Mouse (Mus musculus) midbrain, embryonic 13.5 days (tissue): ENCODE results near the gene Inafm2. TPM values are rescaled to one million over a fixed set of nuclear protein-coding genes. Genes with fewer than 3 reads are reported as not detected.

Experiments
- ATAC-seq: fragments of 200-750 bp; cut with Nextera tagmentation; 2 replicates; pipeline ENCODE4 v1.8.0; 2017; ENCODE audit warnings: mild to moderate bottlenecking, moderate TSS enrichment, moderate library complexity
- H3K27ac ChIP-seq: fragments of 300-500 bp; sonication (generic); 2 replicates; pipeline ENCODE4 v1.5.1; 2015; ENCODE audit warnings: inconsistent platforms, mild to moderate bottlenecking, moderate library complexity
- H3K27me3 ChIP-seq: fragments of 300-500 bp; sonication (generic); 2 replicates; pipeline ENCODE4 v1.6.1; 2015; ENCODE audit warnings: mild to moderate bottlenecking, inconsistent platforms
- H3K36me3 ChIP-seq: fragments of 300-500 bp; sonication (generic); 2 replicates; pipeline ENCODE4 v1.6.1; 2015; ENCODE audit warnings: mild to moderate bottlenecking, inconsistent platforms
- H3K4me1 ChIP-seq: fragments of 300-500 bp; sonication (generic); replicated peaks from 2 replicates; pipeline ENCODE4 v1.6.1; 2015; ENCODE audit warnings: inconsistent platforms
- H3K4me2 ChIP-seq: fragments of 300-500 bp; sonication (generic); replicated peaks from 2 replicates; pipeline ENCODE4 v1.6.1; 2015; ENCODE audit warnings: moderate library complexity, mild to moderate bottlenecking, inconsistent platforms
- H3K4me3 ChIP-seq: fragments of 300-500 bp; sonication (generic); replicated peaks from 2 replicates; pipeline ENCODE4 v1.5.1; 2015; ENCODE audit warnings: mild to moderate bottlenecking, inconsistent platforms
- H3K9ac ChIP-seq: fragments of 300-500 bp; sonication (generic); replicated peaks from 2 replicates; pipeline ENCODE4 v1.6.1; 2015; ENCODE audit warnings: mild to moderate bottlenecking, inconsistent platforms
- H3K9me3 ChIP-seq: fragments of 300-500 bp; sonication (generic); 2 replicates; pipeline ENCODE4 v1.6.1; 2016; ENCODE audit warnings: mild to moderate bottlenecking, inconsistent platforms
- WGBS: fragments of 180-500 bp; shearing (Covaris S2); methylation state at CpG from one replicate; pipeline ENCODE4 v1.1.7; 2015; 5-methylcytosine and 5-hydroxymethylcytosine counted together
- polyA plus RNA-seq: library from polyadenylated mRNA; unstranded; fragments of >200 nt; fragmentation: Nextera tagmentation; extraction: Ambion mirVana; gene quantifications from 2 replicates; pipeline ENCODE4 v1.2.1, GENCODE M21; 2015

The Inafm2 gene
- polyA plus RNA-seq, 1 experiment from 2014 or later: 24.6 TPM

DNA sequence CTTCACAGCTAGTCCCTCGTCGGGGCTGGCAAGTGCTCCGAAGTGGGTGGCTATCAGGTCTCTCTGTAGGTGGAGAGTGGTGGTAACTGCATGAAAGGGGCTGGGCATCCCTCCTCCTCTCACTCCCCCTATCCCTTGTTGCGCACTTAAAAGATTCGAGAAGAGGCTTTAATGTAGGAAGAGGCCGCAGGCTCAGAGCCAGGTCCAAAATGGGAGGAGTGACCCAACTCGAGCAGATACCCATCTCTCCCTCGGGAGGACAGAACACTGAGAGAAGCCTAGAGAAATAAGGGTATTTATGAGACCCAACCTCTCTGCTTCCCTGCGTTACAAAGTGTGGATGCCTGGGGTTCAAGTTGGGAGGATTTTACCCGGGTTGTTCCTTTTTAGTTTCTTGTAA, 33.5 kb downstream of the Inafm2 start:
- Histone ChIP-seq H3K4me2 (peak overlapping the region; percentile 61), H3K9me3 (no peaks in the 10 kb centered on the region), H3K9ac (peak overlapping the region; percentile 47), H3K4me1 (peaks cover 26% of the 10 kb centered on the region), H3K27me3 (no peaks in the 10 kb centered on the region), H3K27ac (peak overlapping the region; percentile 89), H3K36me3 (no peaks in the 10 kb centered on the region), H3K4me3 (peak overlapping the region; percentile 57)
- peak; percentile 51 for ATAC-seq
- 6% methylated on average over 10 of the region's 10 CpGs for WGBS

DNA sequence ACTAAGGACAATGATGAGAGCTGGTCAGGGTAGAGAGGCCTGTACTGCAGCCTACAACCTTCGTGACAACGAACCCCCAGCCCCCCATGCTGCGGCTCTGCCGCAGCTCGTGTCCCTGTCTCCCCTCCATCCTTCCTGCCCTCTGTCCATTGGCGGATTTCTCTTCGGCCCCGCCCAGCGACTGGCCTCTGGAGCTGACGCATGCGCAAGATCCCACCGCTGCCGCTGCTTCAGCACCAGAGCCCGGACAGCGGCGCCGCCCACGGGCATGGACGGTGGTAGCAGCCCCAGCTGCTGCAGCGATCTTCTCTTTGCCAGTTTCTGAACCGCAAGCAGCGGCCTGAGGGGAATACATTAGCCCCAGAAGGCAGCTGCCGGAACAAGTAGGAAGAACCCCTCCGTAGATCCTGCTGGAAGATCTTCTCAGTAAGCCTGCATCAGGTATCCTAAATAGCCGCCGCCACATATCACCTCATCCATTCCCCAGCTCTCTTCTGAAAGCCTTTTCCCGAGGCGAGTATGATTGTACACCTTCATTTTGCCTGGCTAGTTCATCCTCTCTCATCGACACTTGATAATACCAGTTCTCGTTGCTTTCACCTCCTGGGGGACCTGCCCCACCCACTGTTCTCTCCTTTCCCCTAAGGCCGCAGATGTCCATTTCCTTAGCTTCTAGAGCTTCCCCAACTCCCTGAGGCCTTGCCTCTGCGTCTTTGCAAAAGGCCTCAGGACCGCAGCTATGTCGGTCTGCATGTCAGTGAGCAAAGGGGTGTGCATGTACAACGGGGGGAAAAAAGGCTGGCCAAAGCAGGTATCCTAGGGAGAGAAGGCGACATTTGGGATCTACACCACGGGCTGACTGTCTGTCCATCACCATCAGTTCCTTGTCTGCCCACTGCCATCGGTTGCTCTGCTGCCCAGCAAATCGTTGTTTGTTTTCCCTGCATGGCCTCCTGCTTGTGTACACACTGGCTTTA, 34.2 kb downstream of the Inafm2 start, which contains the start of gene Disp2:
Disp2 (plus strand) TSS at position 216 of the 977 bp plus-strand sequence.
- peak within 1 kb of the TSS; percentile 89 for H3K27ac ChIP-seq
- H3K4me2 ChIP-seq: peak within 1 kb of the TSS; percentile 61
- peak; percentile 96 for ATAC-seq
- peak within 1 kb of the TSS; percentile 57 for H3K4me3 ChIP-seq
- no peaks in the 10 kb centered on the region for H3K36me3 ChIP-seq
- peak within 1 kb of the TSS; percentile 75 for H3K9ac ChIP-seq
- no peaks in the 10 kb centered on the region for H3K27me3 ChIP-seq
- peaks cover 26% of the 10 kb centered on the region for H3K4me1 ChIP-seq
- no peaks in the 10 kb centered on the region for H3K9me3 ChIP-seq
- 10% methylated on average over 39 of the region's 39 CpGs for WGBS

DNA sequence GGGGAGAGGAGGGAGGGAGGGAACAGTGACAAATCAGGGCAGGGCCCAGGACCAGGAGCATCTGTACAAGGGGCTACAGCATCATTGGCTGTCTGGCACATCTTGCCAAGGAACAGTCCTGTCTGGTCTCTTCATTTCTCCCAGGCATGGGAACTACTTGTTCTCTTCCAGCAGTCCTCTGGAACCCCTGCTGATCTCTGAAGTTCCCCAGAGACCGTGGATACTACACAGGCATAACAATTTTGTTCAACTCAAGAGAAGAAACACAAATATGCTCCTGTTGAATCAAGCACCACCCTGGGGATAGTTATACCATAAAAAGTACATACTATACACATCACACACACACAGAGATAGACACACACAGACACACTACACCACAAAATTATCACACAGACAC, 35.6 kb downstream of the Inafm2 start:
- Histone ChIP-seq H3K4me3 (peak overlapping the region; percentile 57; the same call in 1 of the 2 replicates), H3K27me3 (peaks cover 4% of the 10 kb centered on the region; the same call in 1 of the 2 replicates), H3K36me3 (peaks cover 3% of the 10 kb centered on the region; the same call in 1 of the 2 replicates), H3K27ac (no peak overlapping the region), H3K4me1 (peaks cover 26% of the 10 kb centered on the region), H3K4me2 (peak overlapping the region; percentile 61), H3K9ac (no peak overlapping the region), H3K9me3 (no peaks in the 10 kb centered on the region)
- no peak for ATAC-seq
- WGBS: 67% methylated on average over 1 of the region's 1 CpGs

DNA sequence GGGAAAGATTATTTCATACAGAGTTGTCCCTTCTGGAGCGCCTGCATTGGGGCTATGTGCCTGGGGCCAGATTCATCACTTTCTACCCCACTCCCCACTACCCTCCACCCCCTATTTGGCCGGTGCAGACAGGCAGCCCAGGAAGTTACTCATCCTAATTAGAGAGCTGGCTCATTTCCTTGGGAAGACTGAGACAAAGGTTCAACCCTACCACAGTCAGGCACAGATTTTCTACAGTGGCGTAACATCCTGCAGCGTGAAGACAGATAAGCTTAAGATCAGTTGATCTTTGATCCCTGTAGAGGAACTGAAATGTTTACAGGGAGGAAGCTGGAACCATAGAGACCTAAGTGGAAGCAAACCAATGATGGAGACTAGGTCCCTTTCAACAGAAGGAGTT, 36.7 kb downstream of the Inafm2 start:
- Histone ChIP-seq H3K4me1 (peaks cover 26% of the 10 kb centered on the region), H3K27me3 (peaks cover 4% of the 10 kb centered on the region; the same call in 1 of the 2 replicates), H3K27ac (no peak overlapping the region), H3K36me3 (peaks cover 15% of the 10 kb centered on the region), H3K4me3 (no peak overlapping the region), H3K9me3 (no peaks in the 10 kb centered on the region), H3K9ac (no peak overlapping the region), H3K4me2 (no peak overlapping the region)
- WGBS: 69% methylated on average over 4 of the region's 4 CpGs
- ATAC-seq: no peak

DNA sequence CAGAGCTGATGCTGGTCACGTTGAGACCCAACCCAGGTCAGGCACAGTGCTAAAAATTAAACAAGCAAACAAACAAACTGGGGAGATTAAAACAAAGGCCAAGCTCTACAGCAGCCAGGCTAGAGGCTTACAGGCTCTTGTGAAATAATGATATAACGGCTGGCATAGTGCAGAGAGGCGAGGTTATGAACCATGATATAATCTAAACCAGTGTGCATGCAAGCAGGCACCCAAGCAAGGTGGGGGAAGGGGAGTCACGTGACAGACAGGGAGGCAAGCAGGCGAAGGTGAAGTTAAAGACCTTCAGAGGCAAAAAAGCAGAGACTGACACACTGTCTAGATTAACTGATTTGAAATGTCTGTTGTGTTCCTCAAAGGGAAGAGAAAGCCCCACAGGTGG, 37.5 kb downstream of the Inafm2 start:
- H3K9ac ChIP-seq: no peak overlapping the region
- H3K36me3 ChIP-seq: peaks cover 23% of the 10 kb centered on the region
- H3K4me3 ChIP-seq: no peak overlapping the region
- H3K4me2 ChIP-seq: no peak overlapping the region
- H3K4me1 ChIP-seq: peaks cover 26% of the 10 kb centered on the region
- no peaks in the 10 kb centered on the region for H3K9me3 ChIP-seq
- H3K27me3 ChIP-seq: peaks cover 4% of the 10 kb centered on the region
- no peak for ATAC-seq
- 63% methylated on average over 5 of the region's 5 CpGs for WGBS
- no peak overlapping the region for H3K27ac ChIP-seq

DNA sequence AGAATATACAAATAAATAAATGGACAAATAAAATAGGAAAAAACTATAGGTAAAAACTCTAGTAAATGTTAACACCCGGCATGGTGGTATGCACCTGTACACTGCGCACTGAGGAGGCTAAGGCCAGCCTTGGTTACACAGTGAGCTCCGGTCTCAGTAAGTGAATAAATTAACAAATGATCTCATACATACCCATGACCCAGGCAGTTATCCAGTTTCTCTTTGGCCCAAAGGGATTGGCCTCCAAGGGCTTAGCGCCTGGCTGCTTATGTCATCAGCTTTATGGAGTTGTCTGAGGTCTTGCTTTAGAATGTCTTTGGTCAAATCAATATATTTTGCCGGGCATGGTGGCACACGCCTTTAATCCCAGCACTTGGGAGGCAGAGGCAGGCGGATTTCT, 38.1 kb downstream of the Inafm2 start:
- no peaks in the 10 kb centered on the region for H3K9me3 ChIP-seq
- H3K27me3 ChIP-seq: peaks cover 4% of the 10 kb centered on the region
- H3K4me1 ChIP-seq: peaks cover 26% of the 10 kb centered on the region
- H3K36me3 ChIP-seq: peaks cover 27% of the 10 kb centered on the region
- no peak overlapping the region for H3K4me3 ChIP-seq
- H3K27ac ChIP-seq: no peak overlapping the region
- no peak overlapping the region for H3K9ac ChIP-seq
- ATAC-seq: no peak
- WGBS: 84% methylated on average over 7 of the region's 7 CpGs
- H3K4me2 ChIP-seq: no peak overlapping the region

DNA sequence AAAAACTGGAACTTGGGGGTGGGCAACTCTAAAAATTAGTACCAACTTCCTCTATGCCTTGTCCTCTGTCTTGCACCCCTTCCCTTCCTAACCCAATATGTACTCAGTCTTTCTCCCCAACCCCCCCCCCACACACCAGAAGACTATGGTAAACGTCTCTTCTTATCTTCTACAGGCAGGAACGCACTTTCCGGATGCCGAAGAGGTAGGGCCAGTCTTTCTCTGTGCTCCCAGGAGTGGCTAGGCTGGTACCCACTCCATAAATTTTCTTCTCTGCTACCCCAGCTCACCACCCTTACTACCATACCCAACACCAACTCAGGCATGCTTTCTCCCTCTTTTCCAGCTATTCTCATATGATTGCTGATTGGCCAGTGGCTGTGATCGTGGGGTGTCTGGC, 41.0 kb downstream of the Inafm2 start:
- Histone ChIP-seq H3K4me2 (no peak overlapping the region), H3K27ac (no peak overlapping the region), H3K9ac (no peak overlapping the region), H3K36me3 (peaks cover 54% of the 10 kb centered on the region), H3K9me3 (no peaks in the 10 kb centered on the region), H3K4me3 (no peak overlapping the region), H3K27me3 (peaks cover 14% of the 10 kb centered on the region), H3K4me1 (peaks cover 13% of the 10 kb centered on the region; the same call in 1 of the 2 replicates)
- 91% methylated on average over 5 of the region's 5 CpGs for WGBS
- no peak for ATAC-seq

DNA sequence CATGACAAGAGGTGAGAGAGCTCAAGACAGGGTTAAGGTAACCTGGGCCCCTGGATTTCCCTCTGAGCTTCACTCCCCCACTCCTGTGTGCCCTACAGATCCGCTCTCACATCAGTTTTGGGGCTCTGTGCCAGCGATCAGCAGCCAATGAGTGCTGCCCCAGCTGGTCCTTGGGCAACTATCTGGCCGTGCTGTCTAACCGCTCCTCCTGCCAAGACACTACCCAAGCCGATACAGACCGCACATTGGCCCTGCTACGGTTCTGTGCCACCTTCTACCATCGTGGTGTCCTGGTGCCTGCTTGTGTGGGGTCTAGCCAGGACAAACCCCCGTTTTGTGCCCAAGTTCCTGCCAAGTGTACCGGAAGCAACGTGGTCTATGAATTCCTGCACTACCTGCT, 43.9 kb downstream of the Inafm2 start:
- WGBS: 95% methylated on average over 11 of the region's 11 CpGs
- H3K4me3 ChIP-seq: no peak overlapping the region
- peaks cover 80% of the 10 kb centered on the region for H3K36me3 ChIP-seq
- peaks cover 14% of the 10 kb centered on the region for H3K27me3 ChIP-seq
- no peak overlapping the region for H3K27ac ChIP-seq
- H3K4me1 ChIP-seq: peaks cover 9% of the 10 kb centered on the region; the same call in 1 of the 2 replicates
- H3K9me3 ChIP-seq: no peaks in the 10 kb centered on the region
- no peak overlapping the region for H3K4me2 ChIP-seq
- no peak for ATAC-seq
- no peak overlapping the region for H3K9ac ChIP-seq

DNA sequence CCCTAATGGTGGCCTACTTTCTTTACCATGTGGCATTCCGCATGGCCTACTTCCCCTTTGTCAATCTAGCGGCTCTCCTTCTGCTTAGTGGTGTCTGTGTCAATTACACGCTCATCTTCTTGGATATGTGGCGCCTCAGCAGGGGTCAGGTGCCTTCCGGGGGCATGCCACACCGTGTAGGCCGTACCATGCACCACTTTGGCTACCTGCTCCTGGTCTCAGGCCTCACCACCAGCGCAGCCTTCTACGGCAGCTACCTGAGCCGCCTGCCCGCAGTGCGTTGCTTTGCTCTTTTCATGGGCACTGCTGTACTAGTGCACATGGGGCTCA, 44.6 kb downstream of the Inafm2 start:
- Histone ChIP-seq H3K27me3 (peaks cover 14% of the 10 kb centered on the region), H3K4me1 (peaks cover 9% of the 10 kb centered on the region; the same call in 1 of the 2 replicates), H3K27ac (no peak overlapping the region), H3K4me2 (peak overlapping the region; percentile 22; the same call in 1 of the 2 replicates), H3K9ac (no peak overlapping the region), H3K9me3 (no peaks in the 10 kb centered on the region), H3K4me3 (no peak overlapping the region), H3K36me3 (peaks cover 80% of the 10 kb centered on the region)
- ATAC-seq: peak; percentile 60
- WGBS: 52% methylated on average over 12 of the region's 12 CpGs

DNA sequence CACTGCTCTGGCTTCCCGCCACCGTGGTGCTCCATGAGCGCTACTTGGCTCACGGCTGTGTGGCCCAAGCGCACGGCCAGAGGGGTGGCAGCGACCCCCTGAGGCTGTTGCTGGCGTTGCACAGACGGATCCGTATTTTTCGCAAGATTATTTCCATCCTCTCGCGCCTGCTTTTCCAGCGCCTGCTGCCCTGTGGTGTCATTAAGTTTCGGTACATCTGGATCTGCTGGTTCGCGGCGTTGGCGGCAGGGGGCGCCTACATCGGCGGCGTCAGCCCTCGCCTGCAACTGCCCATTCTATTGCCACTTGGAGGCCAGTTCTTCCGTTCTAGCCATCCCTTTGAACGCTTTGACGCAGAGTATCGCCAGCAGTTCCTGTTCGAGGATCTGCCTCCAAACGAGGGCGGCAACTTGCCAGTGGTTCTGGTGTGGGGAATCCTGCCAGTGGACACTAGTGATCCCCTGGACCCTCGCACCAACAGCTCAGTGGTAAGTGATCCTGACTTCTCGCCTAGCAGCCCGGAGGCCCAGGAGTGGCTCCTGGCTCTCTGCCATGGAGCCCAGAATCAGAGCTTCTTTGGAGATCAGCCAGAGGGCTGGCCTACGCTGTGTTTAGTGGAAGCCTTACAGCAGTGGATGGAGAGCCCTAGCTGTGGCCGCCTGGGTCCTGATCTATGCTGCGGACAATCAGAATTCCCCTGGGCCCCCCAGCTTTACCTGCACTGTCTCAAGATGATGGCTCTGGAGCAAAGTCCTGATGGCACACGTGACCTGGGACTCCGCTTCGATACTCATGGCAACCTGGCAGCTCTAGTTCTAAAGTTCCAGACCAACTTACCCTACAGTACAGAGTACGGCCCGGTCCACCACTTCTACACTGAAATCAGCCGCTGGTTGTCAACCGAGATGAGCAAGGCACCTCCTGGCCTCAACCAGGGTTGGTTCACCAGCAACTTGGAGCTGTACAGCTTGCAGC, 45.3 kb downstream of the Inafm2 start:
- 26% methylated on average over 44 of the region's 44 CpGs for WGBS
- Histone ChIP-seq H3K4me3 (no peak overlapping the region), H3K36me3 (peaks cover 79% of the 10 kb centered on the region), H3K4me2 (peak overlapping the region; percentile 22; the same call in 1 of the 2 replicates), H3K9ac (no peak overlapping the region), H3K4me1 (peaks cover 9% of the 10 kb centered on the region; the same call in 1 of the 2 replicates), H3K27ac (no peak overlapping the region), H3K27me3 (peaks cover 16% of the 10 kb centered on the region), H3K9me3 (no peaks in the 10 kb centered on the region)
- peak; percentile 62 for ATAC-seq

DNA sequence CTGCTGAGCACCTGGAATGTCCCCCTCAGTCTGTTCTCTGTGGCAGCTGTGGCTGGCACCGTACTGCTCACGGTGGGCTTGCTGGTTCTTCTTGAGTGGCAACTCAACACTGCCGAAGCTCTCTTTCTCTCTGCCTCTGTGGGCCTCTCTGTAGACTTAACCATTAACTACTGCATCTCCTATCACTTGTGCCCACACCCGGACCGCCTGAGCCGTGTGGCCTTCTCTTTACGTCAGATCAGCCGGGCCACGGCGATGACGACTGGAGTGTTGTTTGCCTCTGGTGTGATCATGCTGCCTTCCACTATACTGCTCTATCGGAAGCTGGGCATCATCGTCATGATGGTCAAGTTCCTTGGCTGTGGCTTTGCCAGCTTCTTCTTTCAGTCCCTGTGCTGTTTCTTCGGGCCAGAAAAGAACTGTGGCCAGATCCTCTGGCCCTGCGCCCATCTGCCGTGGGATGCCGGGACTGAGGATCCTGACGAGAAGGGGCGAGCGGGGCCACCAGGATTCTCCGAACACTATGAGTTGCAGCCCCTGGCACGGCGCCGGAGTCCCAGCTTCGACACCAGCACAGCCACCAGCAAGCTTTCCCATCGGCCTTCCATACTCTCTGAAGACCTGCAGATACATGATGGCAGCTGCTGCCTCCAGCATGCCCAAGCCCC, 46.2 kb downstream of the Inafm2 start:
- H3K4me3 ChIP-seq: no peak overlapping the region
- H3K36me3 ChIP-seq: peaks cover 70% of the 10 kb centered on the region
- H3K4me1 ChIP-seq: peaks cover 9% of the 10 kb centered on the region; the same call in 1 of the 2 replicates
- peaks cover 13% of the 10 kb centered on the region; the same call in 1 of the 2 replicates for H3K27me3 ChIP-seq
- H3K27ac ChIP-seq: no peak overlapping the region
- no peak overlapping the region for H3K4me2 ChIP-seq
- no peaks in the 10 kb centered on the region for H3K9me3 ChIP-seq
- 96% methylated on average over 26 of the region's 26 CpGs for WGBS
- ATAC-seq: no peak
- no peak overlapping the region for H3K9ac ChIP-seq
